Mouse (Mus musculus) midbrain, embryonic 11.5 days (tissue): ENCODE results near the gene Uprt. TPM values are rescaled to one million over a fixed set of nuclear protein-coding genes. Genes with fewer than 3 reads are reported as not detected.

Experiments
- ATAC-seq: fragments of 200-750 bp; cut with Nextera tagmentation; 2 replicates; pipeline ENCODE4 v1.8.0; 2017; ENCODE audit warnings: moderate TSS enrichment, moderate library complexity; ENCODE audit not compliant: low FRiP score
- DNase-seq: peaks from one replicate; pipeline ENCODE4 v3.0.0; 2015; ENCODE audit warnings: low spot score; ENCODE audit errors: missing footprints
- H3K27ac ChIP-seq: fragments of 300-500 bp; sonication (generic); 2 replicates; pipeline ENCODE4 v1.5.1; 2014; ENCODE audit warnings: low read depth, low read length
- H3K27me3 ChIP-seq: fragments of 300-500 bp; sonication (generic); 2 replicates; pipeline ENCODE4 v1.6.1; 2014; ENCODE audit warnings: mild to moderate bottlenecking, low read length, moderate library complexity, mixed read lengths; ENCODE audit not compliant: control insufficient read depth, insufficient read depth
- H3K36me3 ChIP-seq: fragments of 300-500 bp; sonication (generic); 2 replicates; pipeline ENCODE4 v1.6.1; 2014; ENCODE audit warnings: mild to moderate bottlenecking, low read length, moderate library complexity, mixed read lengths; ENCODE audit not compliant: control insufficient read depth, insufficient read depth
- H3K4me1 ChIP-seq: fragments of 300-500 bp; sonication (generic); 2 replicates; pipeline ENCODE4 v1.6.1; 2014; ENCODE audit warnings: low read length; ENCODE audit not compliant: control insufficient read depth, insufficient read depth
- H3K4me2 ChIP-seq: fragments of 300-500 bp; sonication (generic); 2 replicates; pipeline ENCODE4 v1.6.1; 2014; ENCODE audit warnings: mild to moderate bottlenecking, moderate library complexity
- H3K4me3 ChIP-seq: fragments of 300-500 bp; sonication (generic); 2 replicates; pipeline ENCODE4 v1.5.1; 2014; ENCODE audit warnings: low read depth, low read length
- H3K9ac ChIP-seq: fragments of 300-500 bp; sonication (generic); 2 replicates; pipeline ENCODE4 v1.6.1; 2014; ENCODE audit warnings: low read length
- H3K9me3 ChIP-seq: fragments of 300-500 bp; sonication (generic); 2 replicates; pipeline ENCODE4 v1.6.1; 2016; ENCODE audit warnings: low read length; ENCODE audit not compliant: control insufficient read depth
- WGBS: fragments of 180-500 bp; shearing (Covaris S2); extraction: QIAGEN DNeasy Blood & Tissue Kit; methylation state at CpG from one replicate; pipeline ENCODE4 v1.1.7; 2014; 5-methylcytosine and 5-hydroxymethylcytosine counted together
- polyA plus RNA-seq: library from polyadenylated mRNA; unstranded; fragments of >200 nt; fragmentation: Nextera tagmentation; extraction: Ambion mirVana; gene quantifications from 2 replicates; pipeline ENCODE4 v1.2.1, GENCODE M21; 2014

Uprt gene
- polyA plus RNA-seq, 1 experiment from 2014 or later = 1.4 TPM

- Histone ChIP-seq H3K9me3 (no peaks in the 10 kb centered on the region), H3K4me3 (no peak overlapping the region), H3K27ac (no peak overlapping the region), H3K36me3 (no peaks in the 10 kb centered on the region), H3K4me1 (no peaks in the 10 kb centered on the region), H3K27me3 (peaks cover 6% of the 10 kb centered on the region; the same call in 1 of the 2 replicates), H3K4me2 (no peak overlapping the region), H3K9ac (no peak overlapping the region)
- no peak for ATAC-seq
- DNase-seq = no peak
- 79% methylated on average over 4 of the region's 4 CpGs for WGBS
Observed at GRCm38 (mm10) chrX:104488870-104489467, 6.4 kb downstream of the Uprt start.

DNA sequence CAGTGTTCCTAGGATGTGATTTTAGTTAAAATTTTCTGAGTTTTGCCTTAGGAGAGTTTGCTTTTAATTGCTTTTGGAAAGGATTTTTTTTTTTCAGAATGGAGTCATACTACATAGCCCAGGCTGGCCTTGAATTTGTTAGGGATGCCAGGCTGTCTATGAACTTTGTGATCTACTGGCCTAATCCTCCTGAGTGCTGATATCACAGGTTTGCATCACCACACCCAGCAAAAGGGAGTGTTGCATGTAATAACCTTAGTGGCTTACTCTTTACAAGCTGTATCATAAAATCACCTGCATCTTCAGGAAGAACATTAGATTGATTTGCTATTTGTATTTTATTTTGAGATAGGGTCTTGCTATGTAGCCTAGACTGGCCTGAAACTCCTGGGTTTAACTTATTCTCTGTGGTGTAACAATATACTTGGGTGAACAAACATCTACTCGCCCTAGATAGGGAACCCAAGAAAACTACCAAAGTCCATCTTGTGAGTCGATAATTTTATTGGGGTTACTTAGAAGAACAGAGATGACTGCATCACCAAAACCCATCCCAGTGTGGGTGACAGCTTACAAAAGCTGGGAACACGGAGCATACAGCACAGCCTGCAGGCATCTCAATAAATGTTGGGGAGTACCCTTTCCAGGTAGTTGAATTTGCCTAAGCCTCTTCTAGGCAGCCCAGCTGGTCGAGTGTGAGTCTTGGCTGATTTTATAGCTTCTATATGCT lies 7.2 kb downstream of the Uprt start:
- Histone ChIP-seq H3K4me2 (no peak overlapping the region), H3K36me3 (no peaks in the 10 kb centered on the region), H3K4me3 (no peak overlapping the region), H3K27me3 (peaks cover 4% of the 10 kb centered on the region; the same call in 1 of the 2 replicates), H3K9ac (no peak overlapping the region), H3K4me1 (no peaks in the 10 kb centered on the region), H3K27ac (no peak overlapping the region), H3K9me3 (no peaks in the 10 kb centered on the region)
- DNase-seq (no peak), ATAC-seq (no peak)
- 66% methylated on average over 4 of the region's 4 CpGs for WGBS

GRCm38 (mm10) chrX:104501765-104502164 lies 19.1 kb downstream of the Uprt start:
- Histone ChIP-seq H3K27ac (no peak overlapping the region), H3K4me3 (no peak overlapping the region), H3K27me3 (peaks cover 21% of the 10 kb centered on the region), H3K4me1 (no peaks in the 10 kb centered on the region), H3K4me2 (no peak overlapping the region), H3K9me3 (no peaks in the 10 kb centered on the region), H3K36me3 (no peaks in the 10 kb centered on the region), H3K9ac (no peak overlapping the region)
- 71% methylated on average over 5 of the region's 5 CpGs for WGBS
- ATAC-seq (no peak), DNase-seq (no peak)

DNA sequence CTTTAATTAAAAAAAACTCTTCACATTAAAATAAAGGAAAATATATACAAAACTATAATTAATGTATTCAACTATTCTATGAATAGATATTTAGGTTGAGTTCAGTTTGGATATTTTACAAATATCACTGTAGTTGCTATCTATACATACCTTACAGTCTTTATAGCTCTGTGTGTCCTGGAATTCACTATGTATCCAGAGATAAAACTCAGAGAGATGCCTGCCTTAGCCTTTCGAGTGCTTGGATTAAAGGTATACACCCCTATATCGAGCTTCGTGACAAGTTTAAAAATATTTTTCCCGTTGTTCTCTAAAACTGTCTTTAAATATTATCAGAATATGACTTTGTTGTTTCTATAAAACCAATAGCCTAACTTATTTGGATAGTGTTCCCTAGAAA lies 60.0 kb downstream of the Uprt start:
- Histone ChIP-seq H3K4me1 (no peaks in the 10 kb centered on the region), H3K4me2 (no peak overlapping the region), H3K27ac (no peak overlapping the region), H3K9ac (no peak overlapping the region), H3K27me3 (peaks cover 16% of the 10 kb centered on the region), H3K4me3 (no peak overlapping the region), H3K36me3 (no peaks in the 10 kb centered on the region), H3K9me3 (no peaks in the 10 kb centered on the region)
- DNase-seq (no peak), ATAC-seq (no peak)
- WGBS = 91% methylated on average over 4 of the region's 4 CpGs

DNA sequence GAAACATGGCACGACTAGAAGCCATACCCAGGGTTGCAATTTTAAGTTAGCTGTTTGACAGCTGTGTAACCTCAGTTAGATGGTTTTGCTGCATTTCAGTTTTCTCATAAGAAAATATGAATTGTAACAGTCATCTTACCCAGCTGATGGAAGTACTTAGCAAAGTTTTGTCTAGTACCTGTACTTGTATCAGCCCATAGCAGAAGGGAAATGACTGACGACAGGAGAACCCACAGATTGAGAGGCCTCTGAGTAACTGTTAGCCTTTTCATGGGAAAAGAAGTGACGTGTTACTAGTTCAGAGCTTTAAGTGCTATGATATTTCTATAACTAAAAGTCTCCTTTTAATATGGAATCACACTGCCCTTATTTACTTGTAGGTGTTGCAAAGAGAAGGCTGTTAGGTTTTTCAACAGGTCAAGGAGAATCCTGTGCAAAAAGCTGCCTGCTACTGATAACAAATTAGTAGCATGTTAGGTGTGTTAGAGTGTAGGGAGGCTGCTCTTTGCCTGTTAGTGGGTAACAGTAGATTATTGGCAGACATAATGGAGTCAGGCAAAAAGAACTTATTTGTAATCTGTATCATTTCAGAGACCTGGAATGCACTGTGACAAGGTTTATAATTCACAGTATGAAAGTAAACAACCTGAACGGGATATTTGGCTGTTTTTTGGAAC lies 61.4 kb downstream of the Uprt start:
- Histone ChIP-seq H3K36me3 (no peaks in the 10 kb centered on the region), H3K4me2 (no peak overlapping the region), H3K9me3 (no peaks in the 10 kb centered on the region), H3K27ac (no peak overlapping the region), H3K27me3 (peaks cover 12% of the 10 kb centered on the region), H3K9ac (no peak overlapping the region), H3K4me1 (no peaks in the 10 kb centered on the region), H3K4me3 (no peak overlapping the region)
- 77% methylated on average over 4 of the region's 4 CpGs for WGBS
- ATAC-seq = no peak
- DNase-seq = no peak

DNA sequence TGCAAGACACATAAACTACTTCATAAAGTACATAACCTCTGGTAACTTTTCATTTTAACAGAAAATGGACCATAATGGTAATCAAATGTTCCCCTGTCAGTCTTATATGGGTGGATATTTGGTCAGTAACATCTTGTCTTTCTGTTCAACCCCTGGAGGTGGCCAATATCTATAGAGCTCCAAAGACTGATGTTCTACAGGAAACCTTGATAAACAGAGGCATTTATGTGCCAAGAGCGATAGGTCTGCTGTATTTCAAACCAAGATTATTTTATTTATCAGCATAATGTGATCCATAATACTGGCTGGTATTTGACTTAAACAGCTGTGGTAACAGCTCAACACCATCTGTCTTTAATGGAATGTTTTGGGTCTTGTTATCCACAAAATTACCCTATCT lies 62.7 kb downstream of the Uprt start:
- 97% methylated on average over 1 of the region's 1 CpGs for WGBS
- peaks cover 11% of the 10 kb centered on the region for H3K27me3 ChIP-seq
- DNase-seq = no peak

More for the DNA sequence above, 62.7 kb downstream of the Uprt start:
- Histone ChIP-seq H3K4me1 (no peaks in the 10 kb centered on the region), H3K4me2 (no peak overlapping the region), H3K27ac (no peak overlapping the region), H3K9ac (no peak overlapping the region), H3K36me3 (no peaks in the 10 kb centered on the region), H3K4me3 (no peak overlapping the region), H3K9me3 (no peaks in the 10 kb centered on the region)
- no peak for ATAC-seq

Other genes with a start within 250 kb of the Uprt start
- 17.1 and 18.2 TPM in 2 replicates for gene Abcb7, start 69.0 kb upstream of the Uprt start, polyA plus RNA-seq
- 12.2 and 15.4 TPM in 2 replicates for gene Zdhhc15, start 188.2 kb downstream of the Uprt start, polyA plus RNA-seq